In genomic region chr3:58333997-58334396, GRCm38 (mm10) we compare ENCODE assay signal across 15 mouse cellular contexts.
DNase-seq lines count a peak whose midpoint lies in the region; ATAC-seq and TF ChIP-seq lines count a peak whose summit lies in the region.
"Had no signal": no experiment of that assay in that cellular context is flagged by ENCODE, and none has a peak within 500 bp of the region (broad histone marks: within the 10 kb centered on the region; RNA-seq: fewer than 3 reads in every experiment).

No protein-coding gene starts in this region.

- whole genome bisulfite sequencing in heart, embryonic 16.5 days: 40% methylated on average over 7 of the region's 7 CpGs
- 37% methylated on average over 7 of the region's 7 CpGs for WGBS in lung, postnatal 0 days
- WGBS in intestine, postnatal 0 days: 25% methylated on average over 7 of the region's 7 CpGs

- H3K4me1 ChIP-seq in heart, embryonic 16.5 days (ENCODE audit: control insufficient read depth, insufficient read depth, low read length): peaks cover 33% of the 10 kb centered on the region
- no peaks in the 10 kb centered on the region for H3K4me1 ChIP-seq in lung, postnatal 0 days (ENCODE audit: insufficient read depth, low read depth, low read length)
- H3K4me1 ChIP-seq in intestine, postnatal 0 days (replicated peaks; ENCODE audit: control insufficient read depth, insufficient read depth, low read length): 0 out of 2 replicates have a peak, but pooled peaks cover 5% of the 10 kb centered on the region

- peak; percentile 56; the same call in 1 of the 2 replicates for ATAC-seq in heart, embryonic 16.5 days (replicated peaks; ENCODE audit: extremely low read depth, insufficient read depth, low FRiP score)
- 0 out of 2 replicates have a peak, but pooled peaks have one; percentile 21 for ATAC-seq in lung, postnatal 0 days
- ATAC-seq in intestine, postnatal 0 days: no peak

- H3K4me3 ChIP-seq in heart, embryonic 16.5 days (ENCODE audit: low read length): peak overlapping the region; percentile 33
- no peak overlapping the region for H3K4me3 ChIP-seq in lung, postnatal 0 days (ENCODE audit: low read depth, low read length)
- H3K4me3 ChIP-seq in intestine, postnatal 0 days (ENCODE audit: low read depth, low read length): no peak overlapping the region
- H3K4me3 ChIP-seq: erythroblast, embryonic 14.5 days; hindbrain, embryonic 13.5 days; neural tube, embryonic 15.5 days had no signal

- no peak for TF ChIP-seq EP300 in lung, postnatal 0 days (IDR thresholded peaks at IDR 0.05)

- H3K27me3 ChIP-seq in heart, embryonic 16.5 days (ENCODE audit: control insufficient read depth, insufficient read depth, low read length): no peaks in the 10 kb centered on the region
- H3K27me3 ChIP-seq in lung, postnatal 0 days (replicated peaks; ENCODE audit: insufficient read depth, low read length): no peaks in the 10 kb centered on the region
- no peaks in the 10 kb centered on the region for H3K27me3 ChIP-seq in intestine, postnatal 0 days (replicated peaks; ENCODE audit: control insufficient read depth, insufficient read depth, low read length)
- H3K27me3 ChIP-seq: hindbrain, embryonic 13.5 days; neural tube, embryonic 15.5 days had no signal

- H3K9ac ChIP-seq in heart, embryonic 16.5 days (ENCODE audit: low read length): peak overlapping the region; percentile 42; the same call in 1 of the 2 replicates
- no peak overlapping the region for H3K9ac ChIP-seq in lung, postnatal 0 days (replicated peaks; ENCODE audit: low read depth)
- H3K9ac ChIP-seq in intestine, postnatal 0 days (ENCODE audit: low read depth, low read length): no peak overlapping the region
- H3K9ac ChIP-seq: hindbrain, embryonic 13.5 days; neural tube, embryonic 15.5 days had no signal

- DNase-seq in heart, adult 11 months: no peak
- DNase-seq in lung, postnatal 0 days (ENCODE audit: low spot score): peak; percentile 26
- DNase-seq in lung, postnatal 25 days (ENCODE audit: low spot score): no peak
- DNase-seq in frontal cortex, postnatal 10 days (ENCODE audit: low spot score in 2 of 2): no peak
- no peak for DNase-seq in layer of hippocampus, postnatal 25 days (ENCODE audit: extremely low spot score in 1 of 2, low spot score in 1 of 2)
- DNase-seq: adrenal gland, postnatal 10 days; cerebellum, postnatal 25 days; kidney, postnatal 25 days; right cerebral cortex, postnatal 25 days had no signal

- H3K36me3 ChIP-seq in heart, embryonic 16.5 days (ENCODE audit: control insufficient read depth, insufficient read depth): no peaks in the 10 kb centered on the region
- H3K36me3 ChIP-seq in lung, postnatal 0 days (ENCODE audit: insufficient read depth, low read length): no peaks in the 10 kb centered on the region
- no peaks in the 10 kb centered on the region for H3K36me3 ChIP-seq in intestine, postnatal 0 days (ENCODE audit: control insufficient read depth, insufficient read depth)
- H3K36me3 ChIP-seq: hindbrain, embryonic 13.5 days; neural tube, embryonic 15.5 days had no signal

- H3K4me2 ChIP-seq in heart, embryonic 16.5 days (ENCODE audit: low read depth, low read length): peak overlapping the region; percentile 54
- peak overlapping the region; percentile 34 for H3K4me2 ChIP-seq in lung, postnatal 0 days (replicated peaks; ENCODE audit: low read depth, low read length)
- H3K4me2 ChIP-seq in intestine, postnatal 0 days (replicated peaks; ENCODE audit: low read depth): peak overlapping the region; percentile 45
- H3K4me2 ChIP-seq: hindbrain, embryonic 13.5 days; neural tube, embryonic 15.5 days had no signal

- no peaks in the 10 kb centered on the region for H3K9me3 ChIP-seq in heart, embryonic 16.5 days (replicated peaks; ENCODE audit: control insufficient read depth, low read length)
- no peaks in the 10 kb centered on the region for H3K9me3 ChIP-seq in lung, postnatal 0 days (ENCODE audit: low read length)
- H3K9me3 ChIP-seq in intestine, postnatal 0 days (ENCODE audit: control insufficient read depth): no peaks in the 10 kb centered on the region
- H3K9me3 ChIP-seq: hindbrain, embryonic 13.5 days; neural tube, embryonic 15.5 days had no signal

- no peak for TF ChIP-seq CTCF in lung, postnatal 0 days (IDR thresholded peaks at IDR 0.05)
- TF ChIP-seq CTCF in intestine, postnatal 0 days (IDR thresholded peaks at IDR 0.05; ENCODE audit: low read depth): no peak

- H3K27ac ChIP-seq in heart, embryonic 16.5 days (ENCODE audit: low read length): peak overlapping the region; percentile 68
- no peak overlapping the region for H3K27ac ChIP-seq in lung, postnatal 0 days (ENCODE audit: low read length)
- H3K27ac ChIP-seq in intestine, postnatal 0 days (ENCODE audit: low read depth, low read length): no peak overlapping the region
- H3K27ac ChIP-seq: hindbrain, embryonic 13.5 days; macrophage; neural tube, embryonic 15.5 days had no signal
